Mouse (Mus musculus) layer of hippocampus, postnatal 36 days (tissue): ENCODE data around the gene Trpm5. TPM values are rescaled to one million over a fixed set of nuclear protein-coding genes. Genes with fewer than 3 reads are reported as not detected.
A peak's percentile ranks its signal among the peaks of the same experiment; 100 is the strongest.

Experiments
- DNase-seq, 2 experiments: peaks; one replicate each; pipeline ENCODE4 v3.0.0; 2022
- total RNA-seq, 2 experiments: library from RNA; stranded (reverse); gene quantifications; 2 replicates each; pipeline ENCODE4 v1.2.3; 2021

Trpm5 gene
- total RNA-seq, 2 experiments from 2014 or later = not detected

- DNase-seq = no peak
Measured at GRCm38 (mm10) chr7:143105258-143105897, 10.9 kb upstream of the Trpm5 start.

- no peak for DNase-seq
Measured at GRCm38 (mm10) chr7:143100759-143101158, 6.3 kb upstream of the Trpm5 start.

- DNase-seq = no peak
Measured at GRCm38 (mm10) chr7:143095554-143095907, 1.1 kb upstream of the Trpm5 start.

GRCm38 (mm10) chr7:143093847-143094246 lies 595 bp downstream of the Trpm5 start:
- DNase-seq = no peak

- DNase-seq = no peak
Measured at GRCm38 (mm10) chr7:143087070-143087579, 7.3 kb downstream of the Trpm5 start.

- DNase-seq = no peak
Measured at GRCm38 (mm10) chr7:143086366-143086765, 8.1 kb downstream of the Trpm5 start.

GRCm38 (mm10) chr7:143083708-143084107 lies 10.7 kb downstream of the Trpm5 start:
- DNase-seq = no peak

GRCm38 (mm10) chr7:143082024-143082423 lies 12.4 kb downstream of the Trpm5 start:
- no peak for DNase-seq

GRCm38 (mm10) chr7:143077351-143077750 lies 17.1 kb downstream of the Trpm5 start:
- no peak for DNase-seq

GRCm38 (mm10) chr7:143075394-143075793 lies 19.0 kb downstream of the Trpm5 start:
- no peak for DNase-seq

- no peak for DNase-seq
Measured at GRCm38 (mm10) chr7:143073086-143073485, 21.4 kb downstream of the Trpm5 start.

- no peak for DNase-seq
Measured at GRCm38 (mm10) chr7:143072605-143073004, 21.8 kb downstream of the Trpm5 start.

GRCm38 (mm10) chr7:143070506-143071070 lies 23.9 kb downstream of the Trpm5 start:
- no peak for DNase-seq

- no peak for DNase-seq
Measured at GRCm38 (mm10) chr7:143069751-143070400, 24.6 kb downstream of the Trpm5 start.

- peak; percentile 98 to 99 for DNase-seq
Measured at GRCm38 (mm10) chr7:143068882-143069591, 25.4 kb downstream of the Trpm5 start, which contains the start of gene Tssc4. Tssc4 (plus strand) TSS chr7:143069249.

GRCm38 (mm10) chr7:143068316-143068881 lies 26.0 kb downstream of the Trpm5 start:
- peak; percentile 41 to 42 for DNase-seq

- DNase-seq = no peak
Measured at GRCm38 (mm10) chr7:143067897-143068296, 26.5 kb downstream of the Trpm5 start.

GRCm38 (mm10) chr7:143067469-143067868 lies 27.0 kb downstream of the Trpm5 start:
- no peak for DNase-seq

GRCm38 (mm10) chr7:143065692-143066091 lies 28.8 kb downstream of the Trpm5 start:
- no peak for DNase-seq

GRCm38 (mm10) chr7:143064226-143064625 lies 30.2 kb downstream of the Trpm5 start:
- DNase-seq = peak; percentile 46 to 50

GRCm38 (mm10) chr7:143062704-143063103 lies 31.7 kb downstream of the Trpm5 start:
- DNase-seq = no peak

GRCm38 (mm10) chr7:143059202-143059870 lies 35.1 kb downstream of the Trpm5 start:
- peak; percentile 53 for DNase-seq
